Mouse (Mus musculus): ENCODE results near the gene Spert. TPM values are rescaled to one million over a fixed set of nuclear protein-coding genes. Genes with fewer than 3 reads are reported as not detected.

Spert gene
- total RNA-seq, 2 experiments from 2014 or later = not detected

Other genes starting within 250 kb of the Spert start
- under 1 TPM; 0.62 to 0.87 TPM for gene Siah3, start 137.1 kb downstream of the Spert start, total RNA-seq (2021)
- gene Erich6b, start 49.1 kb upstream of the Spert start, total RNA-seq (2021) = not detected
- 10 to 100 TPM; 30.5 to 32.2 TPM for gene Cog3, start 161.4 kb upstream of the Spert start, total RNA-seq (2021)
- gene Slc25a30, start 193.9 kb upstream of the Spert start, total RNA-seq (2021) = 10 to 100 TPM; 46.9 to 51.2 TPM

Measured in adrenal gland, postnatal 4 days (tissue).